Mouse (Mus musculus): ENCODE measurements around the gene Rps10. TPM values are rescaled to one million over a fixed set of nuclear protein-coding genes. Genes with fewer than 3 reads are reported as not detected.
A peak's percentile ranks its signal among the peaks of the same experiment; 100 is the strongest.

The Rps10 gene
- polyA plus RNA-seq, 2 experiments from 2014 or later: 1,603 to 1,674 TPM

DNA sequence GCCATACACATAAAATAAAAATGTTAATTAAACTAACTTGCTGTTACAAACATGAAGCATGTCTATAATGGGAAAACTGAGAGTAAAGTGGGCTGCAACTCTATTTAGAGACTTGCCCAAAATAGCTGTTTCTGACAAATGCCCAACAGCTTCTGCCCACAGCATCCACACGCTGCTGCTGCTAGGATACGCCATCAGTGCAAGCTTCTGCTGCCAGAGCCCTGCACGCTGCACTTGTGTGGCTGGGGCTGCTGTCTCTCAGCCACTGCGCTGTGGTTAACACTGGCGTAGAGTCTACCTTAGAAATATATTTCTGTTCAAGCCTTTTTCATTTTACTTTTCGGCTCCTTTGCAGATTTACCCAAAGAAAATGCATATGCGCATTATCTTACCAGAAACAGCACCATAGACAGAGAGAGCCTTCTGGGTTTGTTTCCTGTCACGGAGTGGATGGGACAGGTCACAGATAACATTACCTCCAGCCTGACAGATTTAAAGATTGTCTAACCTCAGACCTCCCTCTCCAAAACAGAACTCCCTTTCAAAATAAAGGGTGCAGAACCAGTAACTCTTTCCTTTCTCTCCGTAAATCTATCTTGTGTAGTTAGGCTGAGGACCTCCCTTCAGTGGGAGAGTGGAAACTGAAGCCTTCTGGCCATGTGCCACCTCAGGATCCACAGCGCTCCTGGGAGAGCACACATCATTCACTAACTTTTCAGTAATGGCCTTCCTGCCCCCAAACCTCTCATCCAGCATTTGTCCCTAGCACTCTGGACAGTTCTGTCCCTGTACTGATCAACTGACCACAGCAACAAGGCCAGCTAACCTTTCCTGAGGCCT, 25.6 kb downstream of the Rps10 start:
- no peak for ATAC-seq

- no peak for ATAC-seq
Measured at GRCm38 (mm10) chr17:27609576-27609975, 26.9 kb downstream of the Rps10 start.

DNA sequence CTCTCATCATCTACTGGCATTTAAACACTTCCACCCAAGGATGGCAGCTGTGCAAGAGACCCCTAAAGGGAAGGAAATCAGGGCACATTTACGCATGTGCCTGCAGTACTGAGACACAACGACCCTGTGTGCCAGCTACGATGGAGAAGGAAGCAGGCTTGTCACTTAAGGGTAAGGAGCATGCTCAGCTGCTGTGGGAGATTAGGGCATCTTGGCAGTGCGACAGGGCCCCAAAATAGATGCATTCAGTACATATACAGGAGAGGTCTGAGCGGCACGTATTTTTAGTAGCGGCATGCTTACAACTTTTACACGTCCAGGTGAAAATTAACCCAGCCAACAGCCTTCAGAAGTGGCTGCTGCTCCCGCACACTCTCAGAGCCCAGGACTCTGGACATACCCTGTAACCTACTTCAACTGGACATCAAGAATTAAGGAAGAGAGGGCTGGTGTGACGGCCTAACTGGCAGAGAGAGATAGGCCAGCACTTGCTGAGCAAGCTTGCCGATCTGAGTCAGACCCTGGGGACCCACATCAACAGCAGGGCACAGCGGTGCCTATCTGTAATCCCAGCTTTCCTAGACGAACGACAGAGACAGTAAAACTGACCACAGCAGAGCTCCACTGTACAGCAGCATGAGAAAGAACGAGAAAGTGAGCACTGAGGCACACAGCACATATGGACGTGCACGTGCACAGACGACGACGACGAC, 32.8 kb downstream of the Rps10 start:
- ATAC-seq: no peak

DNA sequence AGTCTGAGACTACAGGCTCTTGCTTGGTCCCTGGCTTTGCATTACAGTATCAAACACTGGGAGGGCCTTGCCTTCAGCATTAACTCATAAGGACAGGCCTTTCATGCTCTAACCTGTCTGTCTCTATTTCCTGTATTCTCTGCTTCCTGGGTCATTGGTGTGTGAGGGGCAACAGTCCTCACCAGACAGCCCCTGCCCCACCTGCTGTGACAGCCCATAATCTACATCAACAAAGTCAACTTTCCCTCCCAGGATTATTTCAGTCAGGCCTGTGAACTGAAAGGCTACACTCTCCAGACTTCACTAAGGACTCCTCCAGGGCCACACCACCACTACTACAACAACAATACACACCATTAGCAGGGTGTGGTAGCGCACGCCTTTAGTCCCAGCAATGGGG, 33.4 kb downstream of the Rps10 start:
- no peak for ATAC-seq

DNA sequence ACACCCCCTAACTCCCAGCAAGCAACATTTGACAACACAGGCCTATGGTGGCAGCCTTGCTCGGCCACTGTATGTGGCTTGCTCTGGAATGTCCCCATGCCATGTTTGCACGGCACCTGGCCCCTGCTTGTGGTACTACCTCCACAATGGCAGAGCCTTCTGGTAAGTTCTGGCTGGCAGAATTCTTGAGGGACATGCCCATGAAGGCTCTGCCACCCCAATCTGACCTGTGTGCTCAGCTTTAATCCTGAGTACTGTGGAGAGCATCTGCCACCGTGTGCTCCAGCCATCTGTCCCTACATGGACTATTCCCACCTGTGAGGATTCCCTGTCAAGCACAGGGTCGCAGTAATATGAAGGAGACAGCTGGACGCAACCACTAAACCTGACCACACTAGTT, 35.6 kb downstream of the Rps10 start:
- no peak for ATAC-seq

DNA sequence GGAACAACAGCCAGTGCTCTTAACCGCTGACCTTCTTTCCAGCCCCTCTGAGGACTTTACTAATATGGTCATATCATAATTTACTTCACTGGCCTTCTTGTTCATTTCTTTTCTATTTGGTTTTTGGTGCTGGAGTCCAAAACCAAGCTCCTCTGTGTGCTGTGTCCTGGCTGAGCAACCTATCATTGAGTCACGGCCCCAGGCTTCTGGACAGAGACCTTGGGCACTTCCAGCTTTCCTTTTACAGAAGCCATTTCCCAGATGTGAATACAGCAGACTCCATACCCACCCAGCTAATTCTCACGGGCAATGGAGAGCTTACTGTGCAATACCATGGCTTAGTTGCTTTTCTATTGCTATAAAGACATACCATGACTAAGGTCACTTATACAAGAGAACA, 36.2 kb downstream of the Rps10 start:
- no peak for ATAC-seq

DNA sequence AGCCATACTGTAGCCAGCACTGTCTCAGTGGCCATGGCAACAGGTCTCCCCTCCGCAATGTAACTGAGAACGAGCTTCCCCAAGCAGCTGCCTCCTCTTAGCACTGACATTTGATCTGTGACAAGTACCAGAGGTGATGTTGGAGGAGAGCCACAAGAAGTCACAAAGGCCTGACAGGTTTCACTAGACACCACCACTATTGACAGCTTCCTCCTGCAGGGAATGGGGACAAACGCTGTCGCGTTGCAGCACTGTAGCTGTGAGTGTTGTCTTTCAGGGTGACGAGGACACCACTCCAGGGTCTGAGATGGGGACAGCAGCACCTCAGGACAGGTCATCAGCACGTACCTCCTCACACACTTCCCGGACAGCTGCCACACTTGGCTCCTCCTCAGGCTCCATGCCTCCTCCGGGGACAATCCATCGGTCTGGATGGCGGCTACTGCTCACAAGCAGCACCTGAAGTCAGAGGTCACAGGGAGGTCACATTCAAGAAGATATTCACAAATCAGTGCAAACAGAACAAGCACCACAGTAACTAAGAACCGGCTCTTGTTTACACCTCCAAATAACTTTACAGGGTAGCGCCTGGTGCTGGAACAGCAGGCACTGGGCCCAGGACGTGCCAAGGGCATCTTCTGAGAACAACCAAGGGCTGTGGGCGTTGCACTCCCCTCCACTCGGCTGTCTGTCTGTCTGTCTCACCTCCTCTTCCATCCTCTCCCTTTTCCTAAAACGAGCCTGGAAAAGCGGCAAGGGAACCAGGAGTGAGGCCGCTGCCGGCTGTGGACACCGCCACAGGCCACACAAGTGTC, 39.9 kb downstream of the Rps10 start:
- ATAC-seq: no peak

DNA sequence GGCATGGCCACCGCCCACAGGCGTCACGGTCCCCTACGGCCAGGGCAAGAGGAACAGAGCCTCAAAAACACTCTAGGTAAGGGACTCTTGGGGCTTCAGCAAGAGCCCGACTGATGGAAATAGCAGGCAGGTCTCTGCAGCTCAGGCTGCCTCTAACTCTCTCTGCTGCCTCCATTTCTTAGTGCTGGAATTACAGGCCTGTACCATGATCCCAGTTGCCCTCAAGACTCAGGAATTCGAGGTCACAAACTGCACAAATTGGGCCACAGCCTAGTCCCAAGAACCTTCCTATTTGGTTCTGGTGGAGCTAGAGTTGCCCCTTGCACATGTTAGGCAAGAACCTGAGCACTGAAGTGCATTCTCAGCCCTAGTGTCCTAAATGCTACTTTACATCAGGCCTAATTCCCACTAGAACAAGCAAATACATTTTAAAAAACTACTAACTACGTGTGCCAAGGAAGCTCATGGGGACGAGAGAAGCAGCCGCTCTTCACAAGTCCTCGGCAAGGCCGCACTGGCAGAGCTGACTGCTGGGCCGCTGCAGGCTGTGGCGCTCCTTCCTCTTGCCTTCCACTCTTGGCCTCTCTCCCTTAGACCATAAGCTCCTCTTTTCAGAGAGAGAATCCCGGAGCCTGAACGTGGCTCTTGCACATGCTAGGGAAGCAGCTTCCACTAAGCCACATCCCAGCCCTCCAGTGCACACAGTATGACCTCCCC, 40.7 kb downstream of the Rps10 start:
- ATAC-seq: no peak

DNA sequence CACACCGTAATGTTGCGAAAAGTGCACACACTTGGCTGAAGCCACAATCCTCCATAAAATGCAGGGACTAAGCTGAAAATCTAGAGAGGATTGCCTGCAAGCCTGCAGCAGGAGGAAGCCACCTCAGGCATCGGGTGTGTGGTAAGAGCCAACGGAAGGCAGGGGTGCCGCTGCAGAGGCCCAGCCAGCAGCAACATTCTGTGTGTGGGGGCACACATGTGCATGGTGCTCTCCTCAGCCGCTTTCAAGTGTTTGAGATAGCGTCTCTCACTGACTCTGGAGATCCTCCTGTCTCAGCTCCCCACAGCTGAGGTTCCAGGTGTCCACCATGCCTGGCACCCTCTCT, 43.9 kb downstream of the Rps10 start:
- no peak for ATAC-seq

- peak; percentile 85 for ATAC-seq
Measured at GRCm38 (mm10) chr17:27591826-27592564, 44.5 kb downstream of the Rps10 start.

DNA sequence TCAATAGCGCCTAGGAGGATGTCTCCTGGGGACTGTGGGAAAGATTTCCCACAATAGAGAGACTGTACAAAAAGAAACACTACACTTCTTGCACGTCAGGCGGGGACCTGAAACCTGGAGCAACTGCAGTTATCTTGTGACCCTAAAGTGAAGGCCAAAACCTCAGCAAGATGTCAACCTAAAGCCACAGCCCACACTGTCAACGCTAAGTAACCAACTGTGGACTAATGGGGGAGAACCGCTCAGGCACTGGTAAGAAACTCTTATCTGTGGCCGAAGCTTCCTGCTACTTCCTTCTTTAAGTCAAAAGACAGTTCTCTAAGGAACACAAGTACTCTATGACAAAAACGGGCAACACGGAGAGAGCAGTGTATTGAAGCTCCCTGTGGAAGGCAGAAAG, 48.2 kb downstream of the Rps10 start:
- no peak for ATAC-seq

DNA sequence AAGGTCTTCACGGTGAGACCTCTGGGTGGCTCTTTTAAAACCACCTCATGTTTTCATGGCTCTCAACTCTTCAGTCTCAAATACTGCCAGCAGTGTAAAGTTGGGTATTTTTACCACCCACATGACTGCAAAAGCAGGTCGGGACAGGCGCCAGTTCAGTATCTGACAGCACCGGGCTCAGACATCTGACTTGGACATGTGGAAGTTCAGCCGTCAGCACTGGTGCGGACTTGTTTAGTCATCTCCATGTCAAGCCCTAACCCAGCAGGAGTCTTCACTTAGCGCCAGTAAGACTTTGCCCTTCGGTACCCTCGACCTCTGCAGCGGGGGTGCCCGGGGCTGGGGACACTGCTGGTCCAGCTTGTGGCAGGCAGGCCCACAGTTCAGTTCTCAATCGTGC, 49.2 kb downstream of the Rps10 start:
- no peak for ATAC-seq

GRCm38 (mm10) chr17:27586661-27587060, 49.8 kb downstream of the Rps10 start:
- no peak for ATAC-seq

GRCm38 (mm10) chr17:27583185-27583894, 53.1 kb downstream of the Rps10 start:
- no peak for ATAC-seq

Other genes with a start within 250 kb of the Rps10 start
- gene Grm4, start 115.3 kb downstream of the Rps10 start, polyA plus RNA-seq (2017; shearing (Covaris generic)): not detected
- gene Hmga1, start 80.2 kb downstream of the Rps10 start, polyA plus RNA-seq (2017; shearing (Covaris generic)): 10 to 100 TPM; 82.7 to 84.0 TPM
- gene AI413582, start 70.9 kb downstream of the Rps10 start, polyA plus RNA-seq (2017; shearing (Covaris generic)): 100 to 1,000 TPM; 106 to 112 TPM
- gene Nudt3, start 13.2 kb downstream of the Rps10 start, polyA plus RNA-seq (2017; shearing (Covaris generic)): 10 to 100 TPM; 14.5 to 27.5 TPM
- gene RPS10-NUDT3, start 1.4 kb downstream of the Rps10 start, polyA plus RNA-seq (2017; shearing (Covaris generic)): not detected
- 10 to 100 TPM; 36.5 to 37.2 TPM for gene Pacsin1, start 18.8 kb upstream of the Rps10 start, polyA plus RNA-seq (2017; shearing (Covaris generic))
- gene Spdef, start 92.3 kb upstream of the Rps10 start, polyA plus RNA-seq (2017; shearing (Covaris generic)): not detected
- gene D17Wsu92e, start 184.0 kb upstream of the Rps10 start, polyA plus RNA-seq (2017; shearing (Covaris generic)): 10 to 100 TPM; 14.6 to 14.9 TPM
- gene Snrpc, start 201.5 kb upstream of the Rps10 start, polyA plus RNA-seq (2017; shearing (Covaris generic)): 10 to 100 TPM; 84.0 to 86.8 TPM
- gene Uhrf1bp1, start 219.8 kb upstream of the Rps10 start, polyA plus RNA-seq (2017; shearing (Covaris generic)): 1 to 10 TPM in 1 of 2 experiments, under 1 TPM in 1; 0.65 to 1.3 TPM